Mouse (Mus musculus) testis, adult 2 months (tissue): Measurements from ENCODE around the gene Icam2.

Source experiments
- CTCF ChIP-seq: fragments of 200-500 bp; IDR thresholded peaks from 2 replicates; pipeline ENCODE4 v1.5.1; 2012; ENCODE audit warnings: low read depth, mild to moderate bottlenecking, inconsistent platforms, low read length, moderate library complexity; ENCODE audit not compliant: control insufficient read depth, insufficient read depth, insufficient replicate concordance
- POLR2A ChIP-seq: fragments of 200-500 bp; IDR thresholded peaks from 2 replicates; pipeline ENCODE4 v1.6.1; 2012; ENCODE audit warnings: low read depth, mild to moderate bottlenecking, inconsistent platforms, low read length, moderate library complexity; ENCODE audit not compliant: control insufficient read depth

DNA sequence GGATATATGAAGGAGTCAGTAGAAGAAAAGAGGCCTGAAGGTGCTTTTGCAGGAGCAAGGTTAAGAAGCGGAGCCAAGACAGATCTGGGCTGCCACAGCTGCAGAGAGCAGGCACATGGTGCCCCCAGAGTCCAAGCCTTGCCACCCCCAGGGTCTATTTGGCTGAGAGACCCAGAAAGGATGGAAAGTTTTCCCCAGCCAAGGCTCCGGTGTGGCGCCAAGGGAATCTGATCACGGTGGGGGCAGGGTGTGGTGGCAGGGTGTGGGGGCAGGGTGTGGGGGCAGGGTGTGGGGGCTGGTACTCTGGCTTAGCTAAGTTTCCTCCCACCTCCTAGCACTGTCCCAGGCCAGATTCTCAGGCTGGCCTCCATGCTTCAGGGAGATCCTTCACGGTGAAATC is 59.4 kb downstream of the Icam2 start:
- no peak for TF ChIP-seq POLR2A
- TF ChIP-seq CTCF = no peak
